Mouse (Mus musculus): ENCODE data around the gene Vmn2r97.
"Not testable (repeated sequence)": the region's sequence is repeated elsewhere in the genome, so short reads cannot be mapped to it uniquely, and the experiment has no call there.

Gene Vmn2r97

DNA sequence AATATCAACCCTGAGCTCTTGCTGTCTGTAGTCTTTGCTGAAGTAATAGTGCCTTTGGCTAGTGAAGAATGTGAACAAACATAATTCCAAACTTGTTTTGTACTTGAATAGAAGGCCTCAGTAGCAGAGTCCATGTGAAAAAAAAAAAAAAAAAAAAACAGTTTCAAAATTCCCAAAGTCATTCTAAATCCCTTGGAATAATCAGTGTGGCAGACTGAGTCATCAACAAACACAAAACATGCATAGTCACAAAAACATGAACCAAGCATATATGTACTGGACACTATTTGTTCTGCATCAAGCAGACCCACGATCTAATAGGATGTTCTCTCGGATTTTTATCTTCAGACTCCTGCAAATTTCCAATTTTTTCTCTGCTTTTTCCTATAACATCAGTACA is at the start of gene Vmn2r97:
Gene Vmn2r97, plus strand, starts transcription at position 301 of the 400 bp plus-strand sequence.
- DNase-seq = not testable (repeated sequence)

DNA sequence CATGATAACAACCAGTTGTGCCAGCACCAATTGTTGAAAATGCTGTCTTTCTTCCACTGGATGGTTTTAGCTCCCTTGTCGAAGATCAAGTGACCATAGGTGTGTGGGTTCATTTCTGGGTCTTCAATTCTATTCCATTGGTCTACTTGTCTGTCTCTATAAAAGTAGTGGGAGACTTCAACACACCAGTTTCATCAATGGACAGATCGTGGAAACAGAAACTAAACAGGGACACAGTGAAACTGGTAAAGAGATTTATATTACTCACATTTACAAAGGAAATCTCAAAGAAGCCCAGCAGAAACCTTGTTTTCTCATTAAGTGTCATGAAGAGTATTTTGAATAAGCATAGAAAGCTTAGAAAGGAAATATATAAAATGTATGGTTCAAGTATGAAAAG is 31.7 kb upstream of the Vmn2r97 start:
- not testable (repeated sequence) for DNase-seq

DNA sequence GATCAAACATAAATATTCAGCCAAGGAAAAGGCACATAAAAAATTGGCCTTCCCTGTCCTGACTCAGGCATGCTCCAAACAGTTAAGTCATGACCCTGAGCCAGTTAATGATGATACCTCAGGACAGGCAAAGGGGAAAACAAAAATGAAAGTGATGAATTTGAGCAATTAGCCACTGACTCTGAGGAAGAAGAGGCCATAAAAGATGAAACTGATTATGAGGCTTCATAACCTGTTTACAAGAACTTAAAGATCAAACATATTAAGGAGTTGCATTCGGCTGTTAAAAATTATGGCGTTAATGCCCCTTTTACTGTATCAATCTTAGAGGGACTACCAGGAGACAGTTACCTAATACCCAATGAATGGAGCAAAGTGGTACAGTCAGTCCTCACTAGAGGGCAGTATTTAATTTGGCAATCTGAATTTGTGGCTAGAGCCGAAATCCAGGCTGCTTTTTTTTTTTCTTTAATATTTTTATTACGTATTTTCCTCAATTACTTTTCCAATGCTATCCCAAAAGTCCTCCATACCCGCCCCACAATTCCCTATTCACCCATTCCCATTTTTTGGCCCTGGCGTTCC is 24.3 kb upstream of the Vmn2r97 start:
- no peak for DNase-seq

DNA sequence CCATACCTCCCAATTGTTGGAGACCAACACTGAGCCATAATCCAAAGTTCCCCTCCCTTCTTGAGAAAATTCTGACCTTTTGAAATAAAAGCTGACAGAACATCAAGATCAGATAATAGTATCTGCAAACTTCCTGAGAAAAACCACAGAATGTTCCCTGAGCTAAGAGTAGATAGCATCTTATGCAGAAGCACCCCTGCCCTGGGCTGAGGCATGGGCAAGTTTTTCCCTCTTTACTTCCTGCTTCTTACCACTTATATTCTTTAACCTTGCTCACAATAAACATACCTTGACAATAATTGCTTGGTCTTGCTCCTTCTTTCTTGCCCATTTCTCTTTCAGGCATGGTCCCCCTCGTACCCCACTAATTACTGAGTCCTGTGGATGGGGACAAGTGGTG is 43.7 kb downstream of the Vmn2r97 start:
- DNase-seq = not testable (repeated sequence)

DNA sequence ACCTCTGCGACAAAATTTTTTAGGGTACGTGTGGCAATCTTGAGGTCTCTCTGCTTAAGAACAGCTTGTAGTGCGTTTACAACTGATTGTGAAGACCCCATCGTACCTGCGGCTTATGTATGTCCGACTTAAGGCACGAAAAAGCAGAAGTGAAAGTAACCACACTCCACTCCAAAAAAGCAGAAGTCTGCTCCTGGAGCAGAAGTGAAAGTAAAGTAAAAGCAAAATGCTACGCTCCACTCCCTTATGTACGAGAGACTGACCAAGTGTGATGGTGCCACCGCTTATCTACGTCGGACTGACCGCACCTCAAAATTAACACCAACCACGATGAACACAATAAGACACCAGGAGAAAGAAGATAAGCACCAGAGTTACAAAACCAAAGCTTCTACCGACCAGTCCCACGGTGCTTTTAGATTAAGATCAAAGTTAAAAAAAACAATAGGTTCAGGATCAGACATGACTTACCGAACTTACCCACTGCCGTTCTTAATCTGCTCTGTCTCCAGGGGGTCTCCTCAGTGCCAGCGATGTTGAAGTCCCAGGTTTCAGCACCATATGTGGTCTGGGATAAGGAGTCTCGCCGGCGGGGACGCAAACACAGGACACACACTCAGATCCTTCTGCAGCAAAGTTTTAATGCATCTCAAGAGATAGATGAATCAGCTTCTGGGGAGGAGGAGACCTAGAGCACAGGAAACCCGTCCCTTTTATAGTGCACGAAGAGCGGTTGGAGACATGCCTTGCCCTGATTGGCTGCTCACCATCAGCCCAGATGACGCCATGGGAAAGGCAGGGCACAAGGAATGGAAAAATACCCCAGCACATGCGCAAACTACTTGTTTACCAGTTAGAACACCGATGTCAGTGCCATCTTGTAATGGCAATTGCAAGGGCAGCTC is 54.5 kb downstream of the Vmn2r97 start:
- no peak for DNase-seq

All from cerebellum, adult 9-11 months (tissue).